Mouse (Mus musculus) thymus, adult 2 months (tissue): Measurements from ENCODE around the gene Lrrc3c.

Experiments
- CTCF ChIP-seq: fragments of 200-500 bp; IDR thresholded peaks from 2 replicates; pipeline ENCODE4 v1.5.1; 2012; ENCODE audit warnings: mild to moderate bottlenecking, control low read depth, low read length, moderate library complexity, borderline replicate concordance; ENCODE audit not compliant: control insufficient read depth, poor library complexity, insufficient read depth; ENCODE audit errors: extremely low read depth
- POLR2A ChIP-seq: fragments of 200-500 bp; IDR thresholded peaks from 2 replicates; pipeline ENCODE4 v1.6.1; 2012; ENCODE audit warnings: mild to moderate bottlenecking, low read length, control low read depth, moderate library complexity; ENCODE audit not compliant: control insufficient read depth, poor library complexity, insufficient read depth; ENCODE audit errors: extremely low read depth

- TF ChIP-seq CTCF (no peak), POLR2A (no peak)
Measured at GRCm38 (mm10) chr11:98602090-98602690, 4.1 kb downstream of the Lrrc3c start.
